Mouse (Mus musculus): ENCODE measurements at regions not wholly inside any gene's neighbourhood (a gene's known extent, or its start where the extent isn't known, plus 50 kb on each side); places are given as distances from the start of the nearest gene placed in this dataset.
"Not testable (repeated sequence)": the region's sequence is repeated elsewhere in the genome, so short reads cannot be mapped to it uniquely, and the experiment has no call there.

DNA sequence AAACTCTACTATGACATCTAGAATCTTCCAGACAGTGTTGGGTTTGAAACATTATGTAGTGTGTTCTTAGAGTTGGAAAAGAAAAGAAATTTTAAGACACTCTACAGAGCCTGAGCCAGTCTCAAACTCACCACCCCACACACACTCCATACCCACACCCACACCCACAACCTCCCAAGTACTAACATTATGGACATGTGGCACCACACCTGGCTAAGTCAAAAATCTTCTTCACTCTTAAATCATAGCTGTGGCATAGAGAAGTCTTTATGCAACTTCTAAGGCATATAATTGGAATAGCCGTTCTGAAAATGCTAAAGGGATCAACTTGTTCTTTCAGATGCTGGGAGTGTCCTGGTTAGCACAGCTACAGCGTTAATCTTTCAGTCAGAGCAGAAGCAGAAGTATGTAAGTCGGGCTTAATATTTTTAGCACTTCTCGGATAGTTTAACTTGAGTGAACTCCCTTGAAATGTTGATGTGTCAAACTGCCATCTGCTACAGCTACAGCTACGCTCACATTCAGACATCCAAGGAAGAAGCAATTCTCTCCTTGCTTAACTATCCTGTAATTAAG, 68.6 kb upstream of the Creb1 start:
- Histone ChIP-seq H3K27ac (ENCODE audit: low read depth) (no peak overlapping the region), H3K9ac (ENCODE audit: low read length) (no peak overlapping the region), H3K4me3 (ENCODE audit: low read depth, low read length) (no peak overlapping the region), H3K27me3 (replicated peaks; ENCODE audit: control insufficient read depth, insufficient read depth, low read length) (no peaks in the 10 kb centered on the region), H3K9me3 (ENCODE audit: control insufficient read depth, low read length) (no peaks in the 10 kb centered on the region), H3K4me1 (replicated peaks; ENCODE audit: control insufficient read depth, insufficient read depth, low read length) (no peaks in the 10 kb centered on the region), H3K4me2 (ENCODE audit: low read length) (no peak overlapping the region), H3K36me3 (ENCODE audit: control insufficient read depth, insufficient read depth, low read length) (no peaks in the 10 kb centered on the region)
- DNase-seq (ENCODE audit: low spot score) (no peak), ATAC-seq (replicated peaks; ENCODE audit: low FRiP score, low TSS enrichment, low read depth) (no peak)
- 69% methylated on average over 5 of the region's 5 CpGs for WGBS

DNA sequence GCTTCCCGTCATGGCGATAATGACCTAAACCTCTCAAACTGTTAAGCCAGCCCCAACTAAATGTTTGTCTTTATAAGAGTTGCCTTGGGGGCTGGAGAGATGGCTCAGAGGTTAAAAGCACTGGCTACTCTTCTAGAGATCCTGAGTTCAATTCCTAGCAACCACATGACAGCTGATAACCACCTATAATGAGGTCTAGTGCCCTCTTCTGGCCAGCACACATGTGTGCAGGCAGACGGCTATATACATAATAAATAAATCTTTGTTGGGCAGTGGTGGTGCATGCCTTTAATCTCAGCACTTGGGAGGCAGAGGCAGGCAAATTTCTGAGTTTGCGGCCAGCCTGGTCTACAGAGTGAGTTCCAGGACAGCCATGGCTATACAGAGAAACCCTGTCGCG, 70.8 kb upstream of the Creb1 start:
- H3K4me3 ChIP-seq (ENCODE audit: low read depth, low read length); H3K27me3 ChIP-seq (replicated peaks; ENCODE audit: control insufficient read depth, insufficient read depth, low read length); H3K9me3 ChIP-seq (ENCODE audit: control insufficient read depth, low read length); DNase-seq (ENCODE audit: low spot score); ATAC-seq (replicated peaks; ENCODE audit: low FRiP score, low TSS enrichment, low read depth); H3K36me3 ChIP-seq (ENCODE audit: control insufficient read depth, insufficient read depth, low read length); H3K4me2 ChIP-seq (ENCODE audit: low read length); H3K9ac ChIP-seq (ENCODE audit: low read length); H3K4me1 ChIP-seq (replicated peaks; ENCODE audit: control insufficient read depth, insufficient read depth, low read length); H3K27ac ChIP-seq (ENCODE audit: low read depth): not testable (repeated sequence)
- WGBS: 93% methylated on average over 6 of the region's 6 CpGs

DNA sequence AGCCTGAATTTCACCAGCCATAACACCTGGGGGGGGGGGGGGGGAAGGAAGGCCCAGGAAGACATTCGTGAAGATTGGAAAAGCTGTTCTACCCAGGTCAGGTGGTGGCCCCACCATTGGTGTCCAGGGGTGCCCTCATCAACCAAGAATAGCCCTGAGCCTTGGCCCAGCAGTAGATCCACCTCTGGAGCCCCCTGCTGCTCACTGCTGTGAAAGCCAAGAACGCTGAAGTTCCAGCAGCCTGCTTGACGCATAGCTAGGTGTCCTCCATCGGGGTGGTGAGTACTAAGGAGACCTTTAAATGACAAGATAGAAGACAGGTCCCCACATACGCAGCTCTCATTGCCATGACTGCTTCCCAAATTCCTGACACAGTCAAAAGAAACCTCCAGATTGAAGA, 74.6 kb upstream of the Creb1 start:
- no peak for DNase-seq (ENCODE audit: low spot score)
- Histone ChIP-seq H3K4me1 (replicated peaks; ENCODE audit: control insufficient read depth, insufficient read depth, low read length) (no peaks in the 10 kb centered on the region), H3K4me3 (ENCODE audit: low read depth, low read length) (no peak overlapping the region), H3K36me3 (ENCODE audit: control insufficient read depth, insufficient read depth, low read length) (no peaks in the 10 kb centered on the region), H3K27ac (ENCODE audit: low read depth) (no peak overlapping the region), H3K9me3 (ENCODE audit: control insufficient read depth, low read length) (no peaks in the 10 kb centered on the region), H3K4me2 (ENCODE audit: low read length) (no peak overlapping the region), H3K27me3 (replicated peaks; ENCODE audit: control insufficient read depth, insufficient read depth, low read length) (no peaks in the 10 kb centered on the region), H3K9ac (ENCODE audit: low read length) (no peak overlapping the region)
- ATAC-seq (replicated peaks; ENCODE audit: low FRiP score, low TSS enrichment, low read depth): no peak
- WGBS: 80% methylated on average over 5 of the region's 5 CpGs

DNA sequence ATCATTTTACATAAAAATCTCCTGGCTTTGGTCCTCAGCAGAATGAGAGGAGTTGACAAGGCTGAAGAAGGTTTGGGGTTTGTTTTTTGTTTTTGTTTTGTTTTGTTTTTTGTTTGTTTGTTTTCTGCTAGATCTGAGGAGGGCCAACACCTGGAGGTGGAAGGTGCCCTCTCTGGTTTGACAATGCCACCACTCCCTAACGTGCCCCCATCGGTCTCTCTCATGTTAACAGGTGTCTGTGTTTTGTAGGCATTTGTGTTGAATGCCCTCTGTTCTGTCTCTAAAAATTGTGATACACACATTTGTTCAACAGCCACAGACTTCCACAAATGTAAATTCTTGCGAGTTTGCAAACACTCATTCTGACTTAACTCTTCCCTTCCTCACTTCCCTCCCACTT, 83.3 kb upstream of the Creb1 start:
- H3K4me3 ChIP-seq (ENCODE audit: low read depth, low read length): no peak overlapping the region
- H3K4me1 ChIP-seq (replicated peaks; ENCODE audit: control insufficient read depth, insufficient read depth, low read length): 0 out of 2 replicates have a peak, but pooled peaks cover 3% of the 10 kb centered on the region
- H3K27me3 ChIP-seq (replicated peaks; ENCODE audit: control insufficient read depth, insufficient read depth, low read length): no peaks in the 10 kb centered on the region
- no peaks in the 10 kb centered on the region for H3K36me3 ChIP-seq (ENCODE audit: control insufficient read depth, insufficient read depth, low read length)
- H3K9ac ChIP-seq (ENCODE audit: low read length): no peak overlapping the region
- no peaks in the 10 kb centered on the region for H3K9me3 ChIP-seq (ENCODE audit: control insufficient read depth, low read length)
- H3K4me2 ChIP-seq (ENCODE audit: low read length): no peak overlapping the region
- no peak overlapping the region for H3K27ac ChIP-seq (ENCODE audit: low read depth)
- no peak for ATAC-seq (replicated peaks; ENCODE audit: low FRiP score, low TSS enrichment, low read depth)
- no peak for DNase-seq (ENCODE audit: low spot score)
- WGBS: 73% methylated on average over 3 of the region's 3 CpGs

DNA sequence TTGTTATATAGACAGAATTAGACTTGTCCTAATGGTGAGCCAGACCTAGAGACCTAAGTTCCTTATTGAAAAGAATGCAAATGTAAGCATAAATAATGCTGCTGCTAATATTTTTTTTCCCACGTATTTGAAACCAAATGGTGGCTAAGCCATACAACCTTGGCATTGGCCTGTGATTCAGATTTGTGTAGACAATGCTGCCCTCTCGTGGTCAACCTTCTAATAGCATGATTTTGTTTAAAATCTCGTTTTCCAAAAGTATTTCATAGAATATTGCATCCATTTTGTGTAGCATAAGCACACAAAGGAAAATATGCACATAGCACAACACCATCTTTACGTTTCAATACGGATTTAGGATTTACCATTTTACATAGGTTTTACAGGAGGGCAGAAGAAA, 84.4 kb upstream of the Creb1 start:
- under 1% methylated on average over 5 of the region's 5 CpGs for WGBS
- no peak overlapping the region for H3K27ac ChIP-seq (ENCODE audit: low read depth)
- H3K36me3 ChIP-seq (ENCODE audit: control insufficient read depth, insufficient read depth, low read length): no peaks in the 10 kb centered on the region
- H3K4me1 ChIP-seq (replicated peaks; ENCODE audit: control insufficient read depth, insufficient read depth, low read length): 0 out of 2 replicates have a peak, but pooled peaks cover 3% of the 10 kb centered on the region
- no peak for ATAC-seq (replicated peaks; ENCODE audit: low FRiP score, low TSS enrichment, low read depth)
- no peaks in the 10 kb centered on the region for H3K9me3 ChIP-seq (ENCODE audit: control insufficient read depth, low read length)
- H3K4me2 ChIP-seq (ENCODE audit: low read length): no peak overlapping the region
- no peak overlapping the region for H3K4me3 ChIP-seq (ENCODE audit: low read depth, low read length)
- H3K9ac ChIP-seq (ENCODE audit: low read length): no peak overlapping the region
- peak; percentile 77 for DNase-seq (ENCODE audit: low spot score)
- no peaks in the 10 kb centered on the region for H3K27me3 ChIP-seq (replicated peaks; ENCODE audit: control insufficient read depth, insufficient read depth, low read length)

DNA sequence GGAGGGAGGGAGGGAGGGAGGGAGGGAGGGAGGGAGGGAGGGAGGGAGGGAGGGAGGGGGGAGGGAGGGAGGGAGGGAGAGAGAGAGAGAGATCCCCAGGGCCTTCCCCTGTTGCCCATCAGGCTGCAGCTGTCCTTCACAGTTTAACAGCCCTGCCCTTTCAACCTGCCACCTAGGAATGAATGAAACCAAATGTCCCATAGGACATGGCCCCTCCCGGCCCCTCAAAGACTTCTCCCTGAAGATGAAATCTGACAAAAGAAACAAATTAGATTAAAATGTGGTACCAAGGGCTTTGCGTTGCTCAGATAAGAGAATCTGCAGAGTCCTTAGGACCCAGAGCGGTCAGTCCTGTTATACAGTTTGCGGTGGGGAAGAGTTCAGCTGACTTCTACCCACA, 86.0 kb upstream of the Creb1 start:
- no peak for DNase-seq (ENCODE audit: low spot score)
- no peak for ATAC-seq (replicated peaks; ENCODE audit: low FRiP score, low TSS enrichment, low read depth)
- H3K9ac ChIP-seq (ENCODE audit: low read length): no peak overlapping the region
- 65% methylated on average over 4 of the region's 4 CpGs for WGBS
- H3K27me3 ChIP-seq (replicated peaks; ENCODE audit: control insufficient read depth, insufficient read depth, low read length): no peaks in the 10 kb centered on the region
- no peak overlapping the region for H3K4me3 ChIP-seq (ENCODE audit: low read depth, low read length)
- no peaks in the 10 kb centered on the region for H3K9me3 ChIP-seq (ENCODE audit: control insufficient read depth, low read length)
- H3K36me3 ChIP-seq (ENCODE audit: control insufficient read depth, insufficient read depth, low read length): no peaks in the 10 kb centered on the region
- H3K27ac ChIP-seq (ENCODE audit: low read depth): no peak overlapping the region
- 0 out of 2 replicates have a peak, but pooled peaks cover 3% of the 10 kb centered on the region for H3K4me1 ChIP-seq (replicated peaks; ENCODE audit: control insufficient read depth, insufficient read depth, low read length)
- no peak overlapping the region for H3K4me2 ChIP-seq (ENCODE audit: low read length)

DNA sequence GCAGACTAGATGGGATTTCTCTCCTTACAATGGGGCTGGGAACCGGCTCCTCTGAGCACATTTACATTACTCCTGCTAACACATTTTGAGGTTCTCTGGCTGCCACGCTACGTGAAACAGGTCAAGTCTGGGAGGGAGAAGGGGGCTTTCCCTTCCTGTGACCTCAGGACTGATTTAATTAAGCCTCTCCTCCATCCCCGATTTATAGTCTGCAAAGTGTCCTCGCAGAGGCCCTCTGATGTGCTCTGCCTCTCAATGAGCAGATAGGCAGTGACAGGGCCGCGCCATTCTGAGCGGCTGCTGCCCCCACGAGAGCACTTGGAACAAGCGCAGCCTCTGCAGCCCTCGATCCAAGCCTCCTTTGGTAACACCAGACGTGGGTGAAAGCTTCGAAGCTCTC, 86.5 kb upstream of the Creb1 start:
- 6% methylated on average over 13 of the region's 13 CpGs for WGBS

DNA sequence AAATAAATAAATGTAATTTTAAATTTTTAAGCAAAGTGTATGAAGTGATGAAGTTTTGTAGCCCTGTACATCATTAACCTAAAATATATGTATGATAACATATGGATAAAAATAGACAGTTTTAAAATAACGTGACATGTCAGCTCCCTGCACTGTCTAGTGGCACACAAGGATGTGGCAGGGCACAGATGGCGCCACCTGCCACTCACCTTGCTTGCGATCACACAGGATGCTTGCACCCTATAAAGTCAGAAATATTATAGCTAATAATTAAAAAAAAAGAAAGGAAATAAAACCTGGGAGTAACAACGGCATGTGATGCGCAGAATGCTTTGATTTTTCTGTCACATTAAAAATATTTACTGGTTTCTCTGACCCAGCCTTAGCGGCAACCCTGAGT, 89.0 kb upstream of the Creb1 start:
- Histone ChIP-seq H3K4me2 (ENCODE audit: low read length) (no peak overlapping the region), H3K36me3 (ENCODE audit: control insufficient read depth, insufficient read depth, low read length) (no peaks in the 10 kb centered on the region), H3K27me3 (replicated peaks; ENCODE audit: control insufficient read depth, insufficient read depth, low read length) (no peaks in the 10 kb centered on the region), H3K4me3 (ENCODE audit: low read depth, low read length) (no peak overlapping the region), H3K9ac (ENCODE audit: low read length) (no peak overlapping the region), H3K4me1 (replicated peaks; ENCODE audit: control insufficient read depth, insufficient read depth, low read length) (0 out of 2 replicates have a peak, but pooled peaks cover 3% of the 10 kb centered on the region), H3K27ac (ENCODE audit: low read depth) (no peak overlapping the region), H3K9me3 (ENCODE audit: control insufficient read depth, low read length) (no peaks in the 10 kb centered on the region)
- ATAC-seq (replicated peaks; ENCODE audit: low FRiP score, low TSS enrichment, low read depth) (no peak), DNase-seq (ENCODE audit: low spot score) (no peak)
- 86% methylated on average over 6 of the region's 6 CpGs for WGBS

More for the DNA sequence above, 86.5 kb upstream of the Creb1 start:
- Histone ChIP-seq H3K9me3 (ENCODE audit: control insufficient read depth, low read length) (no peaks in the 10 kb centered on the region), H3K36me3 (ENCODE audit: control insufficient read depth, insufficient read depth, low read length) (no peaks in the 10 kb centered on the region), H3K4me1 (replicated peaks; ENCODE audit: control insufficient read depth, insufficient read depth, low read length) (0 out of 2 replicates have a peak, but pooled peaks cover 3% of the 10 kb centered on the region), H3K4me2 (ENCODE audit: low read length) (peak overlapping the region; percentile 7; the same call in 1 of the 2 replicates), H3K4me3 (ENCODE audit: low read depth, low read length) (no peak overlapping the region), H3K27ac (ENCODE audit: low read depth) (no peak overlapping the region), H3K27me3 (replicated peaks; ENCODE audit: control insufficient read depth, insufficient read depth, low read length) (no peaks in the 10 kb centered on the region), H3K9ac (ENCODE audit: low read length) (no peak overlapping the region)
- ATAC-seq (replicated peaks; ENCODE audit: low FRiP score, low TSS enrichment, low read depth): peak; percentile 78
- DNase-seq (ENCODE audit: low spot score): peak; percentile 81

DNA sequence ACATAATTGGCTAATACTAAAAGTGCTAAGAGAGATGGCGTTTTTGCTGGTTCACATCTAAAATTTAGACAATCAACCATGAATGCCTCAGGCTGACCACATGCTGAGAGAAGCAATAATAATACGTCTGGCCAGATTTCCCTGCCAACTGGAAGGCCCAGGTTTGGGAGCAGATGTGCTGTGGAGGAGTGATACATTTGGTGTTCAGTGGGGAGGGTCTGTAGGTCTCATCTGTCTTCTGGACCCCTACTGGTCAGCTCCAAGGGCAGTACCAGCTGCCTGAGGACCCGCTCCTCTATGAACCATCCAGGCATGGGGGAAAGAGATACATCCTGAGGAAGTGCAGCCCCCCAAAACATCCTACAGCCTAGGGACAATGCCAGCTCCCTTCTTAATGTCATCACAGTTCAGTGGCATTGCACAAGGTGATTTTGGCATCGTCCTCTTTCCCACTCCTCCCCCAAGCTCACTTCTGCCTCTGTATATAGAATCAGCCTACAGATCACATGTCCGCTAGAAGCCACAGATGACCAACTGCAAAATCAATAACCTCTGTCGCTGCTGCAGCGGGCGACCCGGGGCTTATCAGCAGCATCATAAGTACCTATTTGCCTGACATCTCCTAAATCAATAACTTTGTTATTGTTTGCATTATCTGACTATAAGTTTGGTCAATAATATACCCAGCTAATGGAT, 90.1 kb upstream of the Creb1 start:
- H3K27me3 ChIP-seq (replicated peaks; ENCODE audit: control insufficient read depth, insufficient read depth, low read length): no peaks in the 10 kb centered on the region
- no peak overlapping the region for H3K4me2 ChIP-seq (ENCODE audit: low read length)
- H3K4me1 ChIP-seq (replicated peaks; ENCODE audit: control insufficient read depth, insufficient read depth, low read length): 0 out of 2 replicates have a peak, but pooled peaks cover 3% of the 10 kb centered on the region
- no peak overlapping the region for H3K9ac ChIP-seq (ENCODE audit: low read length)
- ATAC-seq (replicated peaks; ENCODE audit: low FRiP score, low TSS enrichment, low read depth) (no peak), DNase-seq (ENCODE audit: low spot score) (no peak)
- H3K9me3 ChIP-seq (ENCODE audit: control insufficient read depth, low read length): no peaks in the 10 kb centered on the region
- H3K36me3 ChIP-seq (ENCODE audit: control insufficient read depth, insufficient read depth, low read length): no peaks in the 10 kb centered on the region
- H3K27ac ChIP-seq (ENCODE audit: low read depth): no peak overlapping the region
- no peak overlapping the region for H3K4me3 ChIP-seq (ENCODE audit: low read depth, low read length)
- 70% methylated on average over 9 of the region's 9 CpGs for WGBS
